Mouse (Mus musculus): ENCODE results near the gene Tlk1.

DNA sequence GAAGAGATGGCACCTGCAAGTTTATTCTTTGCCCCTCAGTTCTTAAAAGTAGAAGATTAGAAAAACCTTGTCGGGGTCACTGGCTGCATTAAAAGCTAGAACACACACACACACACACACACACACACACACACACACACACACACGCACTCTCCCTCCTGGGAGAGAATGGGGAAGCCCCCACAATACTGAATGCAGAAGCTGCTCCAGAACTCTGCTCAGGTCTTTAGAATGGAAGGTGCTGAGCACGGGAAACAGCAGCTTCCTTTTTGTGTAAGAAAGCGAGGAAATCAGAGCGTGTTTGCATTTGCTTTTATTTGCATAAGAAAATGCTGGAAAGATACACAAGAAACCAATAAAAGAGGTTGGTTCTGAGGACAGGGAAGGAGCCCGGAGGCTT is 45.3 kb upstream of the Tlk1 start:
- TF ChIP-seq CTCF (conservative IDR thresholded peaks at IDR 0.05; ENCODE audit: insufficient read depth, insufficient read length, low read depth, low read length), result no peak
- TF ChIP-seq POLR2A (IDR thresholded peaks at IDR 0.05; ENCODE audit: low read depth, low read length), result no peak
